Mouse (Mus musculus) G1E (cell line): Measurements from ENCODE around the gene Swsap1.

Experiments used
- CTCF ChIP-seq: IDR thresholded peaks from 2 replicates; pipeline ENCODE4 v1.5.1; 2012; ENCODE audit warnings: low read depth, low read length, inconsistent platforms, mixed read lengths
- GATA1 ChIP-seq: IDR thresholded peaks from 2 replicates; pipeline ENCODE4 v1.6.1; 2012; ENCODE audit warnings: borderline replicate concordance, low read length, inconsistent platforms, mixed read lengths
- GATA2 ChIP-seq: IDR thresholded peaks from 2 replicates; pipeline ENCODE4 v1.6.1; 2012; ENCODE audit warnings: low read depth, low read length, inconsistent platforms, borderline replicate concordance
- TAL1 ChIP-seq: conservative IDR thresholded peaks from 2 replicates; pipeline ENCODE4 v1.6.1; 2012; ENCODE audit warnings: low read depth, low read length, inconsistent platforms, mixed read lengths

GRCm38 (mm10) chr9:21926784-21927183, 28.8 kb upstream of the Swsap1 start:
- TF ChIP-seq GATA1 (no peak), CTCF (no peak), TAL1 (no peak), GATA2 (no peak)
